Mouse (Mus musculus) right cerebral cortex, postnatal 25 days (tissue): ENCODE results near the gene Mtg2.
A peak's percentile ranks its signal among the peaks of the same experiment; 100 is the strongest.

Source experiments
- DNase-seq: peaks from one replicate; pipeline ENCODE4 v3.0.0; 2022

Gene Mtg2

DNA sequence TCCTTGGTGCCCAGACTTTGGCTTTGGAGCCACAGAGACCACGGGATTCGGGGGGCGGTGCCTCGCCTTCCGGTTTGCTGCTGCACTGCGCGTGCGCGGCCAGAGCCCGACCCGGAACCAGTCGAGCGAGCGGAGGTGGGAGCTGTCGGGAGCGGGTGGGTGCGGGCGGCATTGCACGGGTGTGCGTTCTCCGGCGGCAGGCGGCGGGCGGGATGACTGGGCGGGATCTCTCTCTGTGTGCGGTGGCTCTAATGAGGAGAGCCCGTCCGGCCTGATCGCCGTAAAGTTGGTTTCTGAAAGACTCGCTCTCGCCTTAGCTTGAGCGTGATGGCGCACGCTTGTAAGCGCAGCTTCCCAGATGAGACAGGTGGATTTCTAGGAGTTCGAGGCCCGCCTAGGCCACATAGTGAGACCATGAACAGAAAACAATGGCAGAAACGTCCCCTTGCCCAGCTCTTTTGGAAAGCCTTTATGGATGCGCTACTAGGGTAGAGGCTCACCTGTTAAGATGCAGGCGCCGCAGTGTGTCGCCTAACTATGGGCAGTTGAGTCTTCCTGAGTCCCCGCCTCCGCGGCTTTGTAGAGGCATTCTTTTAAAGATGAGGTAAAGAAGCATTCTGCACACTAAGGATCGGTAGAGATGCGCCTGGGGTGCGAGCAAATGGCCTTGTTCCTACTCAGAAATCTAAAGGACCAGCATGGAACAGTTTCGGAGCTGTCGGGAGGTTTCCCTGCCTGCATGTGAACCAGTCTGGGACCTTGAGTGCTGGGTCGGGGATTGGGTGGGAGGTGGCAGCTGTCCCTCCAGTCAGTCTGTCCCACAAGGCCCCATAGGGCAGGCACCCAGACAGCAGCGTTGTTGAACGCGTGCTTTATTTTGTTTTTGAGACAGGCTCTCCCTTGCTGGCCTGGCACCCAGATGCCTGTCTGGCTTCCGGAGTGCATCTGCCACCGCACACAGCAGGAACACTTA lies at the start of gene Mtg2:
TSS of gene Mtg2 (plus strand) at position 108 of the 973 bp plus-strand sequence.
- DNase-seq = peak; percentile 98

DNA sequence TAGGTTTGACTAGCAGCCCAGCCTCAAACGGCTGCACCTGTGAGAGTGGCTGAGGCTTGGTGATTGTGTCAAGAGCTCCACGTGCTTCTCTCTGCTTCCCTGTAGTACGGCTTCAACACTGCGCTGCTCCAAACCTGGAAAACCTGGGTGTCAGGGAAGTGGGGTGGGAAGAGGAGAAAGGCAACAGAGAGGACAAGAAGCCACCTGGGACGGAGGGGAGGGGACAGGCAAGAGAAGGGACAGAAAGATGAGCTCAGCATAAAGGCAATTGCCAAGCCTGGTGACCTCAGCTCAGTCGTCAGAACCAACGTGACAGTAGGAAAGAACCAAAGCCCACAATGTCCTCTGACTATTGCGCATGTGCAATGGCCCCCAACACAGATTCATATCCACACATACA lies 49.5 kb upstream of the Mtg2 start:
- DNase-seq = no peak

DNA sequence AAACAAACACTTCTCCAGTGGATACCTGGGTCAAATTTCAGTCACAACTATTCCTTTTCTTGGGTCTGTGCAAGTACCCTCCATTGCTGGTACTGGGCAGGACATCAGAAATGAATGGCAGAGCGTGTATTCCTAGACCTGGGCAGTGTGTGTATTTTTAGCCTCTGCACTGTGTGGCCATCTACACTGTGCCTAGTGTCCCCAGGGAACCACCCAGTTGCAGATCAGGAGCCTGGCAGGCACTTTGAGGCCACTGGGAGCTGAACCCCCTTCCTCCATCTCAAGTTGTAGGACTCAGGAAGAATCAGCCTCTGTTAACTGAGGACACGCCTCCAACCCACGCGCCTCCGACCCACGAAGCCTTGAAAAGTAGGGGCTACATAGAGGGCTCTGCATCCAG lies 47.6 kb upstream of the Mtg2 start:
- DNase-seq = no peak

DNA sequence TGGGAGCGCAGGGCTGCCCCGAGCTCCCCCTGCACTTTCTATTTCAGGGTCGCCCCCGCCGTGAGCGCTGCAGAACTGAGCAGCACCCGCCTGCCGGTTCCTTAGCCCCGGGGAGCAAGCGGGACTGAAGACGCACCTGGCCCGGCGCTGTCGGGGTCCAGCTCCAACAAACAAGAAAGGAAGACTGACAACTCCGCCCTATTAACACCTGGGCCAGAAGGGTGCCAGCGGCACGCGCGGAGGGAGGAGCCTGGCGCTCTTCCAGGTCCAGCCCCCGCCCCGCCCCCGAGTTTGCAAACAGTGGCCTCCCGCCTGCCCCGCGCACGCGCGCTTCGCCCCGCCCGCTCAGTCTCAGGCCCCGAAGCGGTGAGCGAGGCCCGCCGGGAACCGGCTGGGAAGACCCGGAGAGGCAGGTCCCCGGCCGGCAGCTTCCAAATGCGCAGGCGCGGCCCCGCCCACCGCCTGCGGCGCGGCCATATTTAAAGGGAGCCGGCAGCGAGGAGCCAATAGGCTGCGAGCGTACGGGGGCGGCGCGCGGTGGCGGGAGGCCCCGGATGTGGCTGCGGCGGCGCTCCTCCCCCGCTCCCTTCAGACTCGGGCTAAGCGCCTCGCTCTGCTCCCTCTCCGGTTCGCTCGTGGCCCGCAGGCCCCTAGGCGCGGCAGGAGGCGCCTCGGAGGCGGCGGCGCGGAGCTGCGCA lies 45.8 kb upstream of the Mtg2 start, which contains the start of gene Lsm14b:
TSS of gene Lsm14b (plus strand) at position 587 of the 698 bp plus-strand sequence.
- peak; percentile 99 for DNase-seq

DNA sequence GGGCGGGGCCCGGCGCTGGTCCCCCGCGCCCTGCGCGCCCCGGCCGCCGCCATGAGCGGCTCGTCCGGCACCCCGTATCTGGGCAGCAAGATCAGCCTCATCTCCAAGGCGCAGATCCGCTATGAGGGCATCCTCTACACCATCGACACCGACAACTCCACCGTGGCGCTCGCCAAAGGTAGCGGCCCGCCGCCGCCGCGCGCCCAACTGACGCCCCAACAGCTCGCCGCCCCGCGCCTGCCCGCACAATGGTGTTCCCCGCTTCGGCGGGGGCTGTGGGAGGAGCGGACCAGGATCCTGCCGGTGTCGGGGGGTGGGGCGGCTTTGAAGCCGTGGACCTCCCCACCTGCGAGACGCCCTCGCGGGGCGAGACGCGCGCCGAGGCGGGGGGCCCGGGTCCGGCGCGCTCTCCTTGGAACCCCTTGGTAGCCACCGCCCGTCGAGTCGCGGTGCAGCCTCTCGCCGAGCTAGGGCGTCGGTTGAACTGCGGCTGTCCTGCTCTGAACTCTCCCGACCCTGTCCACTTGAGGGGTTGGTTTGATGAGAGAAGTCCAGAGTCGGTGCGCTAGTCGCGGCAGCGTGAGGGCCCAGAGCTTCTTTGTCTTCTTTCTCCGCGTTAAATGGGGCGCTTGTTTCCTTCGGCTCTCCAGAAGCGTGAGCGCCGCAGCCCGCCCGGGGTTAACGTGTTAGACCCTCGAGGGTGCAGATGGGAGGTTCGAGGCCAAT lies 45.1 kb upstream of the Mtg2 start:
- DNase-seq = no peak

DNA sequence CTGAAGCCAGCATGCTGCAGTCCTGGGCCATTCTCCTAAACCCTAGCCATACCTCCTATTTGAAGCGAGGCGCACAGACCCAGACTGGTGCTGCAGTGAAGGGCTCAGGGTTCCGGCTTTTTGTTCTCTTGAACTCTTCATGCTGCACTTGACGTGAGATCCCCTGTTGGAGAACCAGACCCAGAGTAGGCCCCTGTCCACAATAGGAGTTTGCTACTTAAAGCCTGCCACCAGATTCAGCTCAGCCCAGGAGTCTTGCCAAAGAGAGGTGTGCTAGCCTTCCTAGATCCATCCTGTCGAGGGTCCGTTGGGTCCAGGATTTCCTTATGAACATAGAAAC lies 44.6 kb upstream of the Mtg2 start:
- no peak for DNase-seq

DNA sequence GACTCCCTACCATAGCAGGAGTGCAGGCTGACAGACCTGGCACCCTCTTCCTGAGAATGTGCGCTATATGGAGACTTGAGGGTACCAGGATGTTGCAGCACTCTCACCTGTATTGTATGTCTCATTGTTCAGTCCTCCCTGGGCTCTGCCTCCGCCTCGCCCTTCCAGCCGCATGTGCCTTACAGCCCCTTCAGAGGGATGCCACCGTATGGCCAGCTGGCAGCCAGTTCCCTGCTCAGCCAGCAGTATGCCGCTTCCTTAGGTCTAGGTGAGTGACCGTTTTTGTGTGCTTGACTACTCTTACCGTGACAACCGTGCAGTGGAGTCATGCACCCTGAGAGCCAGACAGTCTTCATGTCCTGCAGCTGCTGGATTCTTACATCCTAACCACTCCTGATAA lies 42.6 kb upstream of the Mtg2 start:
- DNase-seq = no peak

DNA sequence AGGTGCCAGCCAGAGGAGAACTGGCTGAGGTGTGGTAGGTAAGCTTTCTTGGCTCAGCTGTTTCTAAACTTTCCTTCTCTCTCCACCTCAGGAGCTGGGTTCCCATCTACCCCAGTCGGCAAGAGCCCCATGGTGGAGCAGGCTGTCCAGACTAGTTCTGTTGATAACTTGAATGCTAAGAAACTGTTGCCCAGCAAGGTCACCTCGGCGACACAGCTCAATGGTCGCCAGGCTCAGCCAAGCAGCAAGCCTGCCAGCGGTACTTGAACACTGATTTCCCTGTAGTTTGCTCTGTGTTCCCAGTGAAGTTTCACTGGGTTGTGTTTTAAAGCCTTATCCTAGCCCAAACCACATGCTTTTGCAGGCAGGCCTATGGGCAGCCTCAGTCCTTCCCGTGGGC lies 39.1 kb upstream of the Mtg2 start:
- DNase-seq = no peak

DNA sequence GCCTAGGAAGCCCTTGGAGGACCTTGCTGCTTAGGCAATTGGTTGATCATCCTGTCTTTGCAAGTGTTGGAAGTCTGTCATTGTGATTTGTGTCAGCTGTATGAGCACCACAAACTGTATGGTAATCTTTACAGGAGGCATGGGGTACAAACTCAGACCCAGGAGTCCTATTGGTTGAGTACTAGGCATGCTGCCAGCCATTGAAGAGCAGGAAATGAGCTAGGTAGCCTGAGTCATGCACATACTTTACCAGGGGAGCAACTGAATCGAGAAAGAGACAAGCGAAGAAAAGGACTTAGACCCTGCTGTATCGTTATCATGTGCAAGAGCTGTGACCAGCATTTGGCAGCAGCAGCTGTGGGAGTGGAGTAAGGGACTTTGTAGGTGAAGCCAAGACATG lies 37.5 kb upstream of the Mtg2 start:
- no peak for DNase-seq

DNA sequence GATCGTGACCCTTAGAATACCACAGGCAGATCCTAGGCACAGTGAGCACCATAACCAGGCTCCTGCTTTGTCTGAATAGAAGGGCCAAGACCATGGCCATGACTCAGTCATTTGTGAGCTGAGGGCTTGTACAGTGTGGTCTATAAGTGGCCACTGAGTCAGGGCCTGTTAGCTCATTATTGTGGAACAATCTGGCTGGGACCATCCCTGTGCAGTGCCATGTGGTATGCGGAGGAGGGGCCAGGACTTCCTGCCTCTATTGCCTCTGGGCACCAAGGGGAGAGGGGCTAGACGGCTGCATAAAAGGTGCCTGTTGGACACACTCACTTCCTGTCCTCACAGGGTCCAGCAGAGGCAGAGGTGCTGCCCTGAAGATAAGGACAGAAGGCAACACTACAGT lies 36.4 kb upstream of the Mtg2 start:
- no peak for DNase-seq

DNA sequence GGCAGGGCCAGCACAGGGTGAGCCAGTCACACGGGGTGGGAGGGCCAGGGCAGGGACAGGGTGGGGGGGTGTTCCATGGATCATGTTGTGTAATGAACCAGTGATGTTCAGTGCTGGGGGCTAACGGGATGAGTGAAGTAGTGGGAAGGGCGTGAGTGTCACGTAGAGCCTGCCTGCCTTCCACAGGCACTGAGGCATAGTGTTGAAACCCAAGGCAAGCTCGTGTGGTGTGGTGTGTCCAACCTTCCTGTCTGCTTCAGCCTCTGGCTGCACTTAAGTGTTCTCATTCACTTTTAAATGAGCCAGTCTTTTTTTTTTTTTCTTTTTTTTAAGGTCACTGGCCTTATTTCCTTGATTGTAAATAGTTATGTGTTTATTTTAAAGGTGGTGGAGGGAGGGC lies 35.6 kb upstream of the Mtg2 start:
- no peak for DNase-seq

DNA sequence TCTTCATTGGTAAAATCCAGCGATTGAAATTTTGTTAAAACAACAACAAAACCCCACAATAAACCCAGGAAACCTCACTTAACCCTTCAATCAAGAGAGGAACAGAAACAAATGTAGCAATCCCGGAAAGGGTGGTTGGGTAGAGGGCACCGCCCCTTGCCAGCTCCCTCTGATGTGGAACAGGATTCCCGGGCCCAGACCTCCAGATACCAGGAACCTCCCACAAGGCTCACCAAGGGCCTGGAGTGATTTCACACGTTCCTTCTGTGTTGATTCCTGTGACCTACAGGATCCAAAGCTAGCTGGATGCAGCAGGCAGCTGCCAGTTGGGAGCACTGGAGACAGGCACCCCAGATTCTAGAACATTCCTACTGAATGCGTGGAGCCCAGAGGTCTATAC lies 30.0 kb upstream of the Mtg2 start:
- DNase-seq = no peak

DNA sequence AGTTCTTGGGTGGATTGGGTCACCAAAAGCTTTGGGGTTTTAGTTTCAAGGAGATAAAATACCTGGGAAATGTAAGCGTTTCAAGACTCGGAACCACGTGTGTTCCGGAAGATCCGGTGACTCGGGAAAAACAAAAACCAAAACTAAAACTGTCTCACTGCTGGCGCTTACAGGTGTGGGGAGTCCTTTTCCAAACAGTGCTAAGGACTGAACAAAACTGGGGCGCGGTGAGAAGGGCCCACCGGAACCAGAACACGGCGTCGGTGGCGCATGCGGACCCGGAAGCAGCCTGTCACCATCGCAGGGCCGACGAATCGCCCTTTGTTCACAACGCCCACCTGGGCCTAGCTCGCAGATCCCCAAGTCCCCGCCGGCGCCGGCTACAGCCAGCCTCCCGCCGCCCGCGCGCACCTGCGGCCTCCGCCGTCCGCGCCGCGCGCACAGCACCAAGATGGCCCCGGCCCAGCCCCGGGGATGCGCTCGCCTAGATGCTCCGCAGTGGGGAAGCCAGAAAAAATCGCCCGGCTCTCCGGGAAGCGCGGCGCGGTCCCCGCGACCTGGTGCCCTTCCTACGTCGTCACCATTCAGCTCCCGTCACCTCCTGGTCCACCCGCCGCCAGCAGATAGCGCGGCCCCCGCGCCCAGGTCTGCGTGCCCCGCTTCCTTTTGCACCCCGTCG lies 28.7 kb upstream of the Mtg2 start:
- DNase-seq = peak; percentile 56

DNA sequence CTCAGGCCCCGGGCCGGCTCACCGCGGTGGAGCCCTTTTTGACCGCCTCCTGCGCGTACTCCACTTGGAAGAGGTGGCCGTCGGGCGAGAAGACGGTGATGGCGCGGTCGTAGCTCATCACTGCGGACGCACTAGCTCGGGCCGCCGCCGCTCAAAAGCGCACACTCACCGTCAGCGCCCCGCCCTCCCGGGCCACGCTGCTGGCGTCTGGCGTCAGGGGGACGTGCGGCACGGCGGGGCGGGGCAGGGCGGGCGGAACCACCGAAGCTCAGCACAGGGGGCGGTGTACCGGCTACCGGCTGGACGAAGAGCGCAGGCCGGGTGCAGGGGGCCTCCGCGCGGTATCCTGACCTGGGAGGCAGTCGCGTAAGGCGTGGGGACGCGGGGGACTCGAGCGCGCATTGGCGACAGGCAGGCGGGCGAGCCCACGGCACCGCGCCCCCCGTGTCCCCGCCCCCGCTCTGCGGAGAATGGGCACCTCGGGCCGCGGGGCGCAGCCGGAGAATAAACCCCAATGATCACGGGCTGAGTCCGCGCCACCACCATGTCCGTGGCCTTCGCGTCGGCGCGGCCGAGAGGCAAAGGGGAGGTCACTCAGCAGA lies 28.0 kb upstream of the Mtg2 start, which contains the start of the genes Psma7 and Ss18l1:
TSS of gene Psma7 (minus strand) at position 178 of the 602 bp plus-strand sequence.
TSS of gene Ss18l1 (plus strand) at position 254 of the 602 bp plus-strand sequence.
- peak; percentile 92 for DNase-seq

DNA sequence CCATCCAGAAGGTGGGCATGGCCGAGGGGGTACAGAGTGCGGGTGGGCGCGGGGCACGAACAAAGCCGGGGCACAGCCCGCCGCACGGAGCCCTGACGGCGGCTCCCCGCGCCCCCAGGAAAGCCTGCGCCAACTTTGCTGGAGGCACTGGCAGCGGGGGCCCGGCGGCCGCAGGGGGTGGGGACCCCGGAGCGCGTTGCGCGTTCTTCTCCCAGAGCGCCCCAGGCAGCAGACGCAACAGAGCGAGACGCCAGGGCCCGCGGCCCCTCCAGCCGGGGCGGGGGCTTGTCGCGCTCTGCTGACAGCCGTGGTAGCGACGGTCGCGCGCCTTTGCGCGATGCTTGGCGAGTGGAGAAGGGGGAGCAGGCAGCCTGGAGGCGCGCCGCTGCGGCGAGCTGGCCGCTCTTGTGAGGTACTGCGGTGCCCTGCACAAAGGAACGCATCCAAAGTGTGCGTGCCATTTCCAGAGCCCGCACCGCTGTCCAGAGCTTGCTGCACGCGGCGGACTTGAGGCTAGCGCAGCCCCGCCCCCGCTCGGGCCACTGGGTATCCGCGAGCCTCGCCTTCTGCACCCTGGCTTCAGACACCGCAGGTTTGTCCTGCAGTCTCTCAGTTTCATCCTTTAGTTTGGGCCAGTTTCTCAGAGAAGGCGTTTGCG lies 27.4 kb upstream of the Mtg2 start:
- peak; percentile 79 for DNase-seq

DNA sequence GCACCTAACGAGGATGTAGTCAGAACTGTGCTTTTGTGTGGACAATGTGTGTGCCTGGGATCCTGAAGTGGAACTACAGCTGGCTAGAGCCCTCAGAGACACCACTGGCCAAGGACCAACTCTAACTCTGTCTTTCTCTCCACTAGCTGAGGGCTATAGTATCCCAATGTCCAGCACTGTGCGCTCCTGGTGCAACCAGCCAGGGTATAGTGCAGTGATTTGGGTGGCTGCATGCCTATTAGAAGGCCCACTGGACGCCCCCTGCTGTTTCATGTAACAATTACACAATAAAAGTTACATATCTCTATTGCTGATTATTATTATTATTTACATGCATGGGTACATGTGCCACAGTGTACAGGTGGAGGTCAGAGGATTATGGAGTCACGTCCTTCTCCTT lies 25.1 kb upstream of the Mtg2 start:
- no peak for DNase-seq

DNA sequence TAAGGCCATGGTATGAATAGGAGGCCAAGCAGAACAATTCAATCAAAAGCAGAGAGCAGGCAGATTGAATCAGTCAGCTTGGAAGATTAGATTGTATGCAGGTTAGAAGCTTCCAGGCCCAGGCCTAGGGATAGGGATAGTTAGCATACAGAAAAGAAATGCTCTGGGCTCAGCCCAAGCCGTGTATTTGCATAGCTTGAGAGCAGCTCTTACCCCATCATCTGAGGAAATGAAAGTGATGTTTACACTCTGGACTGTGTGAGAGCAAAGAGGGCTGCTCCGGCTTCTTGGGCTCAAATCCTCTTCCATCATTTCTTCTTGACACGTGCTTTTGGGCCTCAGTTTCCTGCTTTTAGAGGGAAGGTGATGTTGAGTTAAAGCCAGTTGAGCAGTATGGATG lies 22.8 kb upstream of the Mtg2 start:
- DNase-seq = no peak

DNA sequence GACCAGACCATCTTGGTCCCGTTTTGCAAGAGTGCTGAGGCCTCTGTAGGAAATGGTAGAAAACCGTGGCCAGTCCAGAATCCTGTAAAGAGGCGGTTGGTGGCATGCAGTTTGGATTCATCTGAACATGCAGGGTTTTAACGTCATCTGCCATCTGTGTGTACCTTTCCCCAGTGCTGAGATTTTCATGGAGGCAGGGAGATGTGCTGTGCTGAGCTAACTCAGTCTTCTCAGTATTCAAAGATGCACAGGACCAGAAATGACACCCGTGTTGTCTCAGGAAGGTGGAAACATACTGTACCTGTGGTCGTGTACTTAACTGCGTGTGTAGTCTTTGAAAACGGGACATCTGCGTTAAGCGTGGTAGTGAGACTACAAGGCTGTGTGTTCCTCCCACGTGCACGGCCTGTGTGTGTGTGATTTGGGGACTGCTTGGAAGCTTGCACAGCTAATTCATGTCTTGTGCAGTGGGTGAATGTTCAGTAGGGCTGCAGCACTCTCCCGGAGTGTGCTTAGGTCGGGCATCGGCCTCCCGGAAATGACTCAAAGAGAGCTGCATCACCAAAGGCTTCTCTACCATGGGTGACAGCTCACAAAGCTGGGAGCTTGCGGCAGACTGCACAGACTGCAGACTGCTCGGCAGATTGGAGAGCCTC lies 22.3 kb upstream of the Mtg2 start:
- peak; percentile 53 for DNase-seq

DNA sequence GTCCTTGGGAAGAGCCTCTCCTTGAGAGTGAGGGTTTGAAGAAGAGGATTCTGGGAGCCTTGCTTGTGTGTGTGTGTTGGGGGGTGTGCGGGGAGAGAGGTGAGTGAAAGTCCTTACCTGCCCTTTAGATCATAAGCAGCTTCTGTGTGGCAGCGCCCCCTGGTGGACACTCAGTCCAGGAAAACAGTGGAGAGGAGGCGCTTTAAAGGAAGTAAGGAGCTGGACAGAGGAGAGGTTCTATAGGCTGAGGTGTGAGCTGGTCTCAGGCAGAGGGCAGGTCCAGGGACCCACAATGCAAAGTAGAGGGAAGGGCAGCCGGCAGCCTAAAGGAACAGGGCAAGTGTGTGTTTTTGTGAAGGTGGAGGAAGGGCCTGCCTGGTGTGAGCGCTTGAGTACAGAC lies 19.4 kb upstream of the Mtg2 start:
- peak; percentile 73 for DNase-seq

DNA sequence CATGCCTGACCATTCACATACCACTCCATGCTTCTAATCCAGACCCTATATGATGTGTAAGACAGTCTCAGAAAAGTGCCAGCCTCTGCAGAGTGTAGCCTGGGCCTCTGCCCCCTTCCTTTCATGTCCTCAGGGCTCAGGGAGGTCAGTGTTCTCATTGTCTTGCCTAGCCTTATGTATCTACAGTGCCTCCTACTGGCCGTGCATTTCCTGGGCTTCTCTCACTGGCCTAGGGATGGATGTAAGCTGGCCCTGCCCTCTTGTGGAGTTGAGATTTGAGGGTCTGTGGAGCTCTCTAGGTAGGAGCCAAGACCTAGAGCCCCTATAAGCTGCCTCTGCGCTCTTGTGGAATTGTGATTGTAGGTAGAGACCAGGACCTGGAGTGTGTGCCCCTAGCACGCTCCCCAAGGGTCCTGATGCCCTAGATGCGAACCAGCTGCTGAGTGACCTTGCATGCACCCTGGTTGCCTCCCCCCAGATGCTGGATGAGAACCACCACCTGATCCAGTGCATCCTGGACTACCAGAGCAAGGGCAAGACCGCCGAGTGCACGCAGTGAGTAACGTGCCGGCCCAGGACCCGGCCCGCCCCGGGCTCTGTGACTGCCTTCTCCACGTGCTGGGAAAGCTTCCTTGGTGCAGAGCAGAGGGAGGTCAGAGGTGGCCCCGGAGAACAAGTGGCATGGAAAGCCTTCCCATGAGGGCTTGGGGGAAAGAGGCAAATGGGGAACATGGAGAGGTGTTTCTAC lies 18.2 kb upstream of the Mtg2 start:
- no peak for DNase-seq
